Mouse (Mus musculus) left cerebral cortex, adult 2 months (tissue): Measurements from ENCODE around the gene Urgcp. TPM values are rescaled to one million over a fixed set of nuclear protein-coding genes. Genes with fewer than 3 reads are reported as not detected.
A peak's percentile ranks its signal among the peaks of the same experiment; 100 is the strongest.

ENCODE experiments used
- DNase-seq, 2 experiments: peaks; one replicate each; pipeline ENCODE4 v3.0.0; 2021 to 2022; ENCODE audit warnings: low spot score in 2 of 2, mixed read lengths in 1 of 2; ENCODE audit errors: extremely low spot score in 1 of 2
- H3K27ac ChIP-seq: fragments of 200-600 bp; 2 replicates; pipeline ENCODE4 v1.8.1; 2022
- H3K4me3 ChIP-seq: fragments of 200-600 bp; 2 replicates; pipeline ENCODE4 v1.8.1; 2022
- CTCF ChIP-seq: fragments of 200-600 bp; IDR thresholded peaks from 2 replicates; pipeline ENCODE4 v1.8.1; 2022; ENCODE audit warnings: antibody characterized with exemption, mild to moderate bottlenecking, moderate library complexity
- intact Hi-C: fragments of 180-260 bp; cut with DNase I; formaldehyde crosslinking; loops from one replicate; pipeline ENCODE4 v1.15.1; 2025
- total RNA-seq, 2 experiments: library from RNA; stranded (reverse); gene quantifications; 2 replicates each; pipeline ENCODE4 v1.2.3; 2021

Urgcp gene
- total RNA-seq, 2 experiments from 2014 or later = 67.7 to 71.0 TPM

GRCm38 (mm10) chr11:5703341-5703740 lies 58.8 kb downstream of the Urgcp start:
- no peak overlapping the region for H3K4me3 ChIP-seq
- no peak; the same call in 1 of the 2 replicates for TF ChIP-seq CTCF
- H3K27ac ChIP-seq = no peak overlapping the region
- intact Hi-C loops = no loop called here
- no peak for DNase-seq

GRCm38 (mm10) chr11:5702957-5703332 lies 59.2 kb downstream of the Urgcp start:
- intact Hi-C loops = no loop called here
- H3K27ac ChIP-seq = no peak overlapping the region
- TF ChIP-seq CTCF = no peak

GRCm38 (mm10) chr11:5702271-5702956 lies 59.8 kb downstream of the Urgcp start:
- intact Hi-C loops = no loop called here
- Histone ChIP-seq H3K4me3 (no peak overlapping the region), H3K27ac (no peak overlapping the region)
- TF ChIP-seq CTCF = no peak
- DNase-seq = no peak

More at GRCm38 (mm10) chr11:5702957-5703332, 59.2 kb downstream of the Urgcp start:
- DNase-seq = no peak
- H3K4me3 ChIP-seq = no peak overlapping the region

GRCm38 (mm10) chr11:5701821-5702220 lies 60.4 kb downstream of the Urgcp start:
- intact Hi-C loops = no loop called here
- DNase-seq = no peak

GRCm38 (mm10) chr11:5701300-5701699 lies 60.9 kb downstream of the Urgcp start:
- intact Hi-C loops = no loop called here
- no peak for DNase-seq
- TF ChIP-seq CTCF = no peak

More at GRCm38 (mm10) chr11:5701821-5702220, 60.4 kb downstream of the Urgcp start:
- TF ChIP-seq CTCF = no peak
- Histone ChIP-seq H3K27ac (no peak overlapping the region), H3K4me3 (no peak overlapping the region)

GRCm38 (mm10) chr11:5700808-5701207 lies 61.4 kb downstream of the Urgcp start:
- TF ChIP-seq CTCF = no peak
- Histone ChIP-seq H3K4me3 (no peak overlapping the region), H3K27ac (no peak overlapping the region)
- intact Hi-C loops = no loop called here
- no peak for DNase-seq

More at GRCm38 (mm10) chr11:5701300-5701699, 60.9 kb downstream of the Urgcp start:
- Histone ChIP-seq H3K27ac (no peak overlapping the region), H3K4me3 (no peak overlapping the region)

- Histone ChIP-seq H3K4me3 (no peak overlapping the region), H3K27ac (no peak overlapping the region)
- peak; percentile 45 to 49 for DNase-seq
- TF ChIP-seq CTCF = peak; percentile 74
- intact Hi-C loops = loop anchor here (1.0 to 10.0 kb wide), 4 partner anchors 129 to 577 kb away; no protein-coding TSS in a partner anchor
Measured at GRCm38 (mm10) chr11:5691775-5692174, 70.4 kb downstream of the Urgcp start.

GRCm38 (mm10) chr11:5684283-5684682 lies 77.9 kb downstream of the Urgcp start:
- intact Hi-C loops = no loop called here
- DNase-seq = no peak
- Histone ChIP-seq H3K4me3 (no peak overlapping the region), H3K27ac (no peak overlapping the region)
- TF ChIP-seq CTCF = no peak

- Histone ChIP-seq H3K4me3 (no peak overlapping the region), H3K27ac (no peak overlapping the region)
- DNase-seq = no peak
- intact Hi-C loops = no loop called here
- TF ChIP-seq CTCF = no peak
Measured at GRCm38 (mm10) chr11:5682541-5682940, 79.6 kb downstream of the Urgcp start.

Other genes with a start within 250 kb of the Urgcp start
- 100 to 1,000 TPM in 1 of 2 experiments, 10 to 100 TPM in 1; 96.6 to 121 TPM for gene Xbp1, start 241.7 kb downstream of the Urgcp start, total RNA-seq
- 10 to 100 TPM; 14.7 to 16.3 TPM for gene Ccdc117, start 220.2 kb downstream of the Urgcp start, total RNA-seq
- not detected for gene Ankrd36, start 192.7 kb downstream of the Urgcp start, total RNA-seq
- 10 to 100 TPM; 54.9 to 67.2 TPM for gene Mrps24, start 46.7 kb downstream of the Urgcp start, total RNA-seq
- 10 to 100 TPM; 68.0 to 68.4 TPM for gene Dbnl, start 26.1 kb upstream of the Urgcp start, total RNA-seq
- gene Pgam2, start 41.4 kb upstream of the Urgcp start, total RNA-seq = 1 to 10 TPM; 5.4 to 9.5 TPM
- gene Polm, start 75.6 kb upstream of the Urgcp start, total RNA-seq = 10 to 100 TPM in 1 of 2 experiments, 1 to 10 TPM in 1; 8.6 to 10.5 TPM
- 10 to 100 TPM; 16.5 to 22.8 TPM for gene Aebp1, start 99.6 kb upstream of the Urgcp start, total RNA-seq
- 10 to 100 TPM; 18.7 to 20.7 TPM for gene Pold2, start 115.9 kb upstream of the Urgcp start, total RNA-seq
- gene Myl7, start 136.4 kb upstream of the Urgcp start, total RNA-seq = not detected
- gene Gck, start 187.7 kb upstream of the Urgcp start, total RNA-seq = 1 to 10 TPM; 1.7 to 2.4 TPM
- 10 to 100 TPM; 75.8 to 79.8 TPM for gene Ykt6, start 193.3 kb upstream of the Urgcp start, total RNA-seq